Mouse (Mus musculus): Measurements from ENCODE around the gene Vps26c. TPM values are rescaled to one million over a fixed set of nuclear protein-coding genes. Genes with fewer than 3 reads are reported as not detected.

Gene Vps26c
- polyA plus RNA-seq, 1 experiment from 2014 or later: 52.7 TPM

- Histone ChIP-seq H3K27ac (ENCODE audit: low read length) (peak overlapping the region; percentile 12; the same call in 1 of the 2 replicates), H3K4me2 (ENCODE audit: low read depth, low read length) (no peak overlapping the region), H3K4me3 (replicated peaks; ENCODE audit: low read length) (no peak overlapping the region), H3K36me3 (ENCODE audit: control insufficient read depth, insufficient read depth, low read length) (no peaks in the 10 kb centered on the region), H3K9me3 (replicated peaks; ENCODE audit: control insufficient read depth, low read length) (no peaks in the 10 kb centered on the region), H3K4me1 (ENCODE audit: control insufficient read depth, insufficient read depth, low read length) (peaks cover 4% of the 10 kb centered on the region; the same call in 1 of the 2 replicates), H3K9ac (ENCODE audit: low read length) (no peak overlapping the region), H3K27me3 (ENCODE audit: control insufficient read depth, insufficient read depth, low read length) (no peaks in the 10 kb centered on the region)
- no peak for ATAC-seq (ENCODE audit: insufficient read depth, low FRiP score)
- WGBS: 69% methylated on average over 7 of the region's 7 CpGs
Measured at GRCm38 (mm10) chr16:94536417-94537158, 10.0 kb upstream of the Vps26c start.

- H3K9me3 ChIP-seq (replicated peaks; ENCODE audit: control insufficient read depth, low read length): no peaks in the 10 kb centered on the region
- H3K4me3 ChIP-seq (replicated peaks; ENCODE audit: low read length): no peak overlapping the region
- no peak for ATAC-seq (ENCODE audit: insufficient read depth, low FRiP score)
- 87% methylated on average over 5 of the region's 5 CpGs for WGBS
- H3K9ac ChIP-seq (ENCODE audit: low read length): no peak overlapping the region
- H3K27ac ChIP-seq (ENCODE audit: low read length): no peak overlapping the region
- H3K4me1 ChIP-seq (ENCODE audit: control insufficient read depth, insufficient read depth, low read length): peaks cover 4% of the 10 kb centered on the region; the same call in 1 of the 2 replicates
- no peaks in the 10 kb centered on the region for H3K27me3 ChIP-seq (ENCODE audit: control insufficient read depth, insufficient read depth, low read length)
- no peaks in the 10 kb centered on the region for H3K36me3 ChIP-seq (ENCODE audit: control insufficient read depth, insufficient read depth, low read length)
- no peak overlapping the region for H3K4me2 ChIP-seq (ENCODE audit: low read depth, low read length)
Measured at GRCm38 (mm10) chr16:94535716-94536115, 9.1 kb upstream of the Vps26c start.

GRCm38 (mm10) chr16:94533679-94534078, 7.0 kb upstream of the Vps26c start:
- Histone ChIP-seq H3K4me3 (replicated peaks; ENCODE audit: low read length) (no peak overlapping the region), H3K9me3 (replicated peaks; ENCODE audit: control insufficient read depth, low read length) (no peaks in the 10 kb centered on the region), H3K9ac (ENCODE audit: low read length) (no peak overlapping the region; the same call in 1 of the 2 replicates), H3K4me1 (ENCODE audit: control insufficient read depth, insufficient read depth, low read length) (peaks cover 4% of the 10 kb centered on the region; the same call in 1 of the 2 replicates), H3K27ac (ENCODE audit: low read length) (no peak overlapping the region), H3K27me3 (ENCODE audit: control insufficient read depth, insufficient read depth, low read length) (no peaks in the 10 kb centered on the region), H3K36me3 (ENCODE audit: control insufficient read depth, insufficient read depth, low read length) (no peaks in the 10 kb centered on the region), H3K4me2 (ENCODE audit: low read depth, low read length) (no peak overlapping the region)
- no peak for ATAC-seq (ENCODE audit: insufficient read depth, low FRiP score)
- WGBS: 61% methylated on average over 6 of the region's 6 CpGs

GRCm38 (mm10) chr16:94531268-94531667, 4.6 kb upstream of the Vps26c start:
- Histone ChIP-seq H3K4me3 (replicated peaks; ENCODE audit: low read length) (no peak overlapping the region), H3K27ac (ENCODE audit: low read length) (no peak overlapping the region), H3K9ac (ENCODE audit: low read length) (no peak overlapping the region), H3K36me3 (ENCODE audit: control insufficient read depth, insufficient read depth, low read length) (no peaks in the 10 kb centered on the region), H3K9me3 (replicated peaks; ENCODE audit: control insufficient read depth, low read length) (no peaks in the 10 kb centered on the region), H3K4me2 (ENCODE audit: low read depth, low read length) (no peak overlapping the region), H3K27me3 (ENCODE audit: control insufficient read depth, insufficient read depth, low read length) (no peaks in the 10 kb centered on the region), H3K4me1 (ENCODE audit: control insufficient read depth, insufficient read depth, low read length) (peaks cover 8% of the 10 kb centered on the region; the same call in 1 of the 2 replicates)
- 75% methylated on average over 4 of the region's 4 CpGs for WGBS
- ATAC-seq (ENCODE audit: insufficient read depth, low FRiP score): no peak

- no peaks in the 10 kb centered on the region for H3K27me3 ChIP-seq (ENCODE audit: control insufficient read depth, insufficient read depth, low read length)
- H3K9me3 ChIP-seq (replicated peaks; ENCODE audit: control insufficient read depth, low read length): no peaks in the 10 kb centered on the region
- H3K4me2 ChIP-seq (ENCODE audit: low read depth, low read length): peak overlapping the region; percentile 66
- peaks cover 24% of the 10 kb centered on the region for H3K4me1 ChIP-seq (ENCODE audit: control insufficient read depth, insufficient read depth, low read length)
- ATAC-seq (ENCODE audit: insufficient read depth, low FRiP score): no peak
- H3K4me3 ChIP-seq (replicated peaks; ENCODE audit: low read length): peak overlapping the region; percentile 94
- WGBS: 32% methylated on average over 3 of the region's 3 CpGs
- H3K9ac ChIP-seq (ENCODE audit: low read length): peak overlapping the region; percentile 88
- peak overlapping the region; percentile 96 for H3K27ac ChIP-seq (ENCODE audit: low read length)
- H3K36me3 ChIP-seq (ENCODE audit: control insufficient read depth, insufficient read depth, low read length): no peaks in the 10 kb centered on the region
Measured at GRCm38 (mm10) chr16:94527546-94527945, 916 bp upstream of the Vps26c start.

GRCm38 (mm10) chr16:94527152-94527534, 513 bp upstream of the Vps26c start:
- Histone ChIP-seq H3K27me3 (ENCODE audit: control insufficient read depth, insufficient read depth, low read length) (no peaks in the 10 kb centered on the region), H3K4me2 (ENCODE audit: low read depth, low read length) (peak overlapping the region; percentile 66), H3K4me1 (ENCODE audit: control insufficient read depth, insufficient read depth, low read length) (peaks cover 24% of the 10 kb centered on the region), H3K36me3 (ENCODE audit: control insufficient read depth, insufficient read depth, low read length) (no peaks in the 10 kb centered on the region), H3K4me3 (replicated peaks; ENCODE audit: low read length) (peak overlapping the region; percentile 94), H3K27ac (ENCODE audit: low read length) (peak overlapping the region; percentile 96), H3K9me3 (replicated peaks; ENCODE audit: control insufficient read depth, low read length) (no peaks in the 10 kb centered on the region), H3K9ac (ENCODE audit: low read length) (peak overlapping the region; percentile 88)
- no peak for ATAC-seq (ENCODE audit: insufficient read depth, low FRiP score)
- WGBS: 2% methylated on average over 13 of the region's 13 CpGs

GRCm38 (mm10) chr16:94525955-94526343, 681 bp downstream of the Vps26c start:
- H3K9ac ChIP-seq (ENCODE audit: low read length): peak overlapping the region; percentile 88
- no peaks in the 10 kb centered on the region for H3K27me3 ChIP-seq (ENCODE audit: control insufficient read depth, insufficient read depth, low read length)
- peak overlapping the region; percentile 96 for H3K27ac ChIP-seq (ENCODE audit: low read length)
- H3K36me3 ChIP-seq (ENCODE audit: control insufficient read depth, insufficient read depth, low read length): no peaks in the 10 kb centered on the region
- under 1% methylated on average over 24 of the region's 24 CpGs for WGBS
- peak; percentile 65 for ATAC-seq (ENCODE audit: insufficient read depth, low FRiP score)
- H3K4me1 ChIP-seq (ENCODE audit: control insufficient read depth, insufficient read depth, low read length): peaks cover 24% of the 10 kb centered on the region
- peak overlapping the region; percentile 68 for H3K4me2 ChIP-seq (ENCODE audit: low read depth, low read length)
- no peaks in the 10 kb centered on the region for H3K9me3 ChIP-seq (replicated peaks; ENCODE audit: control insufficient read depth, low read length)
- peak overlapping the region; percentile 94 for H3K4me3 ChIP-seq (replicated peaks; ENCODE audit: low read length)

GRCm38 (mm10) chr16:94524691-94525090, 1.9 kb downstream of the Vps26c start:
- peaks cover 32% of the 10 kb centered on the region for H3K4me1 ChIP-seq (ENCODE audit: control insufficient read depth, insufficient read depth, low read length)
- H3K9ac ChIP-seq (ENCODE audit: low read length): no peak overlapping the region
- H3K4me2 ChIP-seq (ENCODE audit: low read depth, low read length): peak overlapping the region; percentile 68; the same call in 1 of the 2 replicates
- no peaks in the 10 kb centered on the region for H3K27me3 ChIP-seq (ENCODE audit: control insufficient read depth, insufficient read depth, low read length)
- H3K36me3 ChIP-seq (ENCODE audit: control insufficient read depth, insufficient read depth, low read length): no peaks in the 10 kb centered on the region
- no peak for ATAC-seq (ENCODE audit: insufficient read depth, low FRiP score)
- no peaks in the 10 kb centered on the region for H3K9me3 ChIP-seq (replicated peaks; ENCODE audit: control insufficient read depth, low read length)
- WGBS: 74% methylated on average over 9 of the region's 9 CpGs
- no peak overlapping the region for H3K27ac ChIP-seq (ENCODE audit: low read length)
- H3K4me3 ChIP-seq (replicated peaks; ENCODE audit: low read length): no peak overlapping the region

GRCm38 (mm10) chr16:94523594-94524377, 2.8 kb downstream of the Vps26c start:
- ATAC-seq (ENCODE audit: insufficient read depth, low FRiP score): no peak

More at GRCm38 (mm10) chr16:94523594-94524377, 2.8 kb downstream of the Vps26c start:
- 0 out of 2 replicates have a peak overlapping the region, but pooled peaks have one; percentile 6 for H3K4me3 ChIP-seq (replicated peaks; ENCODE audit: low read length)
- H3K9me3 ChIP-seq (replicated peaks; ENCODE audit: control insufficient read depth, low read length): no peaks in the 10 kb centered on the region
- WGBS: 42% methylated on average over 6 of the region's 6 CpGs
- peak overlapping the region; percentile 48; the same call in 1 of the 2 replicates for H3K9ac ChIP-seq (ENCODE audit: low read length)
- no peaks in the 10 kb centered on the region for H3K36me3 ChIP-seq (ENCODE audit: control insufficient read depth, insufficient read depth, low read length)
- H3K4me2 ChIP-seq (ENCODE audit: low read depth, low read length): 0 out of 2 replicates have a peak overlapping the region, but pooled peaks have one; percentile 5
- no peaks in the 10 kb centered on the region for H3K27me3 ChIP-seq (ENCODE audit: control insufficient read depth, insufficient read depth, low read length)
- H3K4me1 ChIP-seq (ENCODE audit: control insufficient read depth, insufficient read depth, low read length): peaks cover 41% of the 10 kb centered on the region
- H3K27ac ChIP-seq (ENCODE audit: low read length): peak overlapping the region; percentile 49
